ENCODE assay signal across 21 mouse cellular contexts in genomic region chr5:142281997-142282396, GRCm38 (mm10).
DNase-seq lines count a peak whose midpoint lies in the region; ATAC-seq and TF ChIP-seq lines count a peak whose summit lies in the region.
"Had no signal": no experiment of that assay in that cellular context is flagged by ENCODE, and none has a peak within 500 bp of the region (broad histone marks: within the 10 kb centered on the region; RNA-seq: fewer than 3 reads in every experiment).

No protein-coding gene starts in this region.

- peak; percentile 29 for DNase-seq in heart, adult 11 months
- no peak for DNase-seq in heart, embryonic 10.5 days (ENCODE audit: low spot score)
- DNase-seq in R1 (ENCODE audit: low read depth, low spot score): peak; percentile 12
- DNase-seq in embryo, embryonic 11.5 days (ENCODE audit: low read depth, low spot score): peak; percentile 24
- DNase-seq in neural tube, embryonic 10.5 days (ENCODE audit: extremely low spot score, low spot score): peak; percentile 24
- DNase-seq in lung, adult 2 months: no peak
- no peak for DNase-seq in cerebellum, adult 11-12 months
- DNase-seq: adrenal gland, postnatal 25 days; cerebellum, adult 9-11 months; gastrocnemius, postnatal 25 days; liver, embryonic 13.5 days; lung, embryonic 14.5 days; thymus, adult 18-20 months; thymus, postnatal 36 days had no signal

- no peaks in the 10 kb centered on the region for H3K4me1 ChIP-seq in heart, embryonic 10.5 days
- H3K4me1 ChIP-seq in lung, adult 2 months (ENCODE audit: control insufficient read depth, insufficient read depth, low read length): no peaks in the 10 kb centered on the region
- no peaks in the 10 kb centered on the region for H3K4me1 ChIP-seq in heart, embryonic 12.5 days (replicated peaks)
- H3K4me1 ChIP-seq: embryonic facial prominence, embryonic 15.5 days; forebrain, embryonic 15.5 days; liver, embryonic 13.5 days; megakaryocyte, embryonic 14.5 days had no signal

- no peak overlapping the region for H3K4me3 ChIP-seq in heart, embryonic 10.5 days
- H3K4me3 ChIP-seq in lung, adult 2 months (replicated peaks; ENCODE audit: extremely low read depth, low read depth, low read length): no peak overlapping the region
- no peak overlapping the region for H3K4me3 ChIP-seq in heart, embryonic 12.5 days
- H3K4me3 ChIP-seq: embryonic facial prominence, embryonic 15.5 days; forebrain, embryonic 15.5 days; left cerebral cortex, adult 2 months; liver, embryonic 13.5 days; megakaryocyte, embryonic 14.5 days had no signal

- no peak for TF ChIP-seq CTCF in lung, adult 2 months (IDR thresholded peaks at IDR 0.05; ENCODE audit: insufficient read depth, low read length)

- H3K9ac ChIP-seq in heart, embryonic 12.5 days: no peak overlapping the region
- H3K9ac ChIP-seq: embryonic facial prominence, embryonic 15.5 days; forebrain, embryonic 15.5 days; liver, embryonic 13.5 days; lung, embryonic 14.5 days had no signal

- TF ChIP-seq POLR2A in lung, adult 2 months (IDR thresholded peaks at IDR 0.05; ENCODE audit: borderline replicate concordance, extremely low read depth, low read depth, low read length): no peak

- H3K36me3 ChIP-seq in heart, embryonic 10.5 days: no peaks in the 10 kb centered on the region
- H3K36me3 ChIP-seq in heart, embryonic 12.5 days: no peaks in the 10 kb centered on the region
- H3K36me3 ChIP-seq: embryonic facial prominence, embryonic 15.5 days; forebrain, embryonic 15.5 days; liver, embryonic 13.5 days had no signal

- no peak overlapping the region for H3K27ac ChIP-seq in heart, embryonic 10.5 days
- H3K27ac ChIP-seq in heart, embryonic 12.5 days (ENCODE audit: poor library complexity, severe bottlenecking): no peak overlapping the region
- H3K27ac ChIP-seq: embryonic facial prominence, embryonic 15.5 days; forebrain, embryonic 15.5 days; left cerebral cortex, adult 2 months; liver, embryonic 13.5 days had no signal

- H3K27me3 ChIP-seq in heart, embryonic 10.5 days (ENCODE audit: insufficient read depth, poor library complexity, severe bottlenecking): no peaks in the 10 kb centered on the region
- H3K27me3 ChIP-seq in heart, embryonic 12.5 days (replicated peaks): no peaks in the 10 kb centered on the region
- H3K27me3 ChIP-seq: embryonic facial prominence, embryonic 15.5 days; forebrain, embryonic 15.5 days; liver, embryonic 13.5 days; megakaryocyte, embryonic 14.5 days had no signal

- no peak overlapping the region for H3K4me2 ChIP-seq in heart, embryonic 12.5 days
- H3K4me2 ChIP-seq: embryonic facial prominence, embryonic 15.5 days; forebrain, embryonic 15.5 days; liver, embryonic 13.5 days; lung, embryonic 14.5 days had no signal

- 0 out of 2 replicates have a peak, but pooled peaks cover 4% of the 10 kb centered on the region for H3K9me3 ChIP-seq in heart, embryonic 10.5 days
- H3K9me3 ChIP-seq in heart, embryonic 12.5 days (replicated peaks): peaks cover 13% of the 10 kb centered on the region
- H3K9me3 ChIP-seq: embryonic facial prominence, embryonic 15.5 days had no signal

- ATAC-seq in heart, embryonic 12.5 days (ENCODE audit: insufficient number of reproducible peaks, low FRiP score): no peak
- ATAC-seq: CD4-positive, CD25-positive, alpha-beta regulatory T cell, adult 4 months; forebrain, embryonic 15.5 days; intestine, embryonic 16.5 days had no signal

- WGBS in heart, embryonic 10.5 days: 74% methylated on average over 9 of the region's 9 CpGs
- 68% methylated on average over 9 of the region's 9 CpGs for WGBS in lung, adult 2 months
- 73% methylated on average over 9 of the region's 9 CpGs for WGBS in heart, embryonic 12.5 days

Comparison
In these comparisons a context has a peak if more than half of its experiments do, and no peak if none do; other contexts are left out.
1. DNase-seq: peak in heart, adult 11 months (single experiment), R1 (single experiment), embryo, embryonic 11.5 days (single experiment) and neural tube, embryonic 10.5 days (single experiment); none in heart, embryonic 10.5 days (single experiment), lung, adult 2 months (single experiment) and cerebellum, adult 11-12 months (single experiment).